ENCODE assay signal across 8 mouse cellular contexts in the genomic region with DNA sequence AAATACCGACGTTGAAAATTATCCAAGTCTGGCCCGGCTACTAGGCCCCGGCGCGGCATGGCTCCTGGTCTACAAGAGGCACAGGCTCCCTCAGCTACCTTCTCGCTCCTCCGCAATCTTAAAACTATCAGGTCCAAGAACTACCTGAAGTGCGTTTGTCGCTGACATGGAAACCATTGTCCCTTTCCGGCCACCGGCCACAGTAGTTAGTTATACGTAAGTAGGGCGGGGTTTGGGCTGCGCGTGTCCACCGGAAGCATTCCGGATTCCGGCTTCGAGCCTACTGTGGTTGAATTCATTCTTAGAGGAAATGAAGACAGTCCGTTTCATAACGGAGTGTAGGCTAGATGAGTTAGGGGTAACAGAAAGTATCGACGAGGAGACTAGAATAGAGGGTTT. TPM values are rescaled to one million over a fixed set of nuclear protein-coding genes. Genes with fewer than 3 reads are reported as not detected.
A peak's percentile ranks its signal among the peaks of the same experiment; 100 is the strongest.
DNase-seq lines count a peak whose midpoint lies in the region; ATAC-seq and TF ChIP-seq lines count a peak whose summit lies in the region.
"Not testable (repeated sequence)": the region's sequence is repeated elsewhere in the genome, so short reads cannot be mapped to it uniquely, and the experiment has no call there.

A gene (plus strand): TSS at position 253 of the 399 bp plus-strand sequence.
A gene (minus strand): TSS at position 397 of the 399 bp plus-strand sequence.

- peak; percentile 81 for ATAC-seq in erythroid progenitor cell, adult 5-6 weeks (replicated peaks; ENCODE audit: low FRiP score, poor library complexity, severe bottlenecking)
- peak; percentile 79 for ATAC-seq in heart, embryonic 12.5 days (ENCODE audit: insufficient number of reproducible peaks, low FRiP score)
- peak; percentile 73 for ATAC-seq in kidney, postnatal 0 days (replicated peaks; ENCODE audit: low FRiP score, low read depth)
- peak; percentile 76 for ATAC-seq in liver, embryonic 11.5 days (replicated peaks; ENCODE audit: low FRiP score)

- peaks cover 41% of the 10 kb centered on the region for H3K4me1 ChIP-seq in heart, embryonic 12.5 days (replicated peaks)
- H3K4me1 ChIP-seq in kidney, postnatal 0 days (replicated peaks; ENCODE audit: insufficient read depth, low read length), result peaks cover 13% of the 10 kb centered on the region; the same call in 1 of the 2 replicates
- peaks cover 41% of the 10 kb centered on the region for H3K4me1 ChIP-seq in liver, embryonic 11.5 days (replicated peaks; ENCODE audit: control insufficient read depth, insufficient read depth, low read length)

- H3K9me3 ChIP-seq in heart, embryonic 12.5 days (replicated peaks); kidney, postnatal 0 days (replicated peaks; ENCODE audit: low read length); liver, embryonic 11.5 days (ENCODE audit: control insufficient read depth, low read length): not testable (repeated sequence)

- H3K36me3 ChIP-seq in heart, embryonic 12.5 days, result peaks cover 10% of the 10 kb centered on the region
- not testable (repeated sequence) for H3K36me3 ChIP-seq in kidney, postnatal 0 days (ENCODE audit: insufficient read depth, low read length); liver, embryonic 11.5 days (ENCODE audit: control insufficient read depth, insufficient read depth, low read length)
- H3K36me3 ChIP-seq in myocyte (ENCODE audit: control insufficient read depth, insufficient read depth), result peaks cover 11% of the 10 kb centered on the region

- TF ChIP-seq POLR2A in myocyte (IDR thresholded peaks at IDR 0.05; ENCODE audit: insufficient read length, low read depth), result not testable (repeated sequence)

- peak within 1 kb of the TSS; percentile 85 for H3ac ChIP-seq in myocyte (ENCODE audit: control insufficient read depth, insufficient read length)

- TF ChIP-seq CTCF in kidney, postnatal 0 days (IDR thresholded peaks at IDR 0.05; ENCODE audit: low read depth), result not testable (repeated sequence)

- DNase-seq in 416B (ENCODE audit: low read depth), result peak; percentile 97
- DNase-seq in brain, adult 2 months (ENCODE audit: low read depth, low spot score), result peak; percentile 98
- peak; percentile 96 for DNase-seq in kidney, postnatal 0 days (ENCODE audit: low spot score)
- DNase-seq in liver, embryonic 11.5 days (ENCODE audit: low spot score), result peak; percentile 86
- peak; percentile 87 to 92 for DNase-seq in spleen, postnatal 4 days (ENCODE audit: low spot score in 2 of 2)

- H3K9ac ChIP-seq in heart, embryonic 12.5 days, result peak within 1 kb of the TSS; percentile 88
- H3K9ac ChIP-seq in kidney, postnatal 0 days (ENCODE audit: low read depth, low read length), result peak within 1 kb of the TSS; percentile 86
- peak within 1 kb of the TSS; percentile 83 for H3K9ac ChIP-seq in liver, embryonic 11.5 days (ENCODE audit: low read depth, low read length)

- H3K27me3 ChIP-seq in heart, embryonic 12.5 days (replicated peaks); kidney, postnatal 0 days (ENCODE audit: insufficient read depth, low read length); liver, embryonic 11.5 days (replicated peaks; ENCODE audit: control insufficient read depth, insufficient read depth, low read length); myocyte (ENCODE audit: control insufficient read depth, insufficient read depth, insufficient read length): not testable (repeated sequence)

- H3K79me2 ChIP-seq in myocyte (ENCODE audit: control insufficient read depth, insufficient read depth), result peaks cover 15% of the 10 kb centered on the region

- peak within 1 kb of the TSS; percentile 87 for H3K4me2 ChIP-seq in heart, embryonic 12.5 days
- peak within 1 kb of the TSS; percentile 73 for H3K4me2 ChIP-seq in kidney, postnatal 0 days (ENCODE audit: low read length)
- peak within 1 kb of the TSS; percentile 96 for H3K4me2 ChIP-seq in liver, embryonic 11.5 days
- peak within 1 kb of the TSS; percentile 95 for H3K4me2 ChIP-seq in myocyte (ENCODE audit: low read depth)

- peak within 1 kb of the TSS; percentile 60 for H3K4me3 ChIP-seq in heart, embryonic 12.5 days
- H3K4me3 ChIP-seq in kidney, postnatal 0 days (replicated peaks; ENCODE audit: low read depth, low read length), result peak within 1 kb of the TSS; percentile 67
- H3K4me3 ChIP-seq in liver, embryonic 11.5 days (ENCODE audit: low read depth, low read length), result peak within 1 kb of the TSS; percentile 77
- peak within 1 kb of the TSS; percentile 81 for H3K4me3 ChIP-seq in myocyte

- WGBS in heart, embryonic 12.5 days, result under 1% methylated on average over 24 of the region's 24 CpGs
- WGBS in kidney, postnatal 0 days, result under 1% methylated on average over 20 of the region's 24 CpGs
- under 1% methylated on average over 24 of the region's 24 CpGs for WGBS in liver, embryonic 11.5 days

- peak within 1 kb of the TSS; percentile 93 for H3K27ac ChIP-seq in heart, embryonic 12.5 days (ENCODE audit: poor library complexity, severe bottlenecking)
- H3K27ac ChIP-seq in kidney, postnatal 0 days, result peak within 1 kb of the TSS; percentile 97
- H3K27ac ChIP-seq in liver, embryonic 11.5 days (ENCODE audit: low read depth, low read length), result peak within 1 kb of the TSS; percentile 93

TF ChIP-seq in myocyte, 11 proteins besides CTCF, POLR2A, EP300 and RAD21:
- peak; percentile 13 for TF ChIP-seq USF1 (IDR thresholded peaks at IDR 0.05; ENCODE audit: low read depth)

RNA-seq across cellular contexts. Expression of the first gene that starts in this region (rescaled TPM):
- total RNA-seq in erythroid progenitor cell, adult 5-6 weeks (2015; ENCODE audit: low replicate concordance), result 26.8 and 31.7 TPM in 2 replicates
- 21.6 and 21.9 TPM in 2 replicates for total RNA-seq in erythroid progenitor cell, adult 5-6 weeks (2017; ENCODE audit: low replicate concordance)
- 147 and 150 TPM in 2 replicates for polyA plus RNA-seq in heart, embryonic 12.5 days (2016; fragmentation: Nextera tagmentation; extraction: Ambion mirVana)
- 183 and 198 TPM in 2 replicates for polyA plus RNA-seq in kidney, postnatal 0 days (2015; fragmentation: Nextera tagmentation; extraction: Ambion mirVana)
- polyA plus RNA-seq in liver, embryonic 11.5 days (2014; fragmentation: Nextera tagmentation; extraction: Ambion mirVana), result 151 and 178 TPM in 2 replicates
- 126 TPM for polyA plus RNA-seq in myocyte (2012; fragmentation: generic; extraction: Trizol)

RNA-seq across cellular contexts. Expression of the second gene that starts in this region (rescaled TPM):
- 8.3 and 11.7 TPM in 2 replicates for total RNA-seq in erythroid progenitor cell, adult 5-6 weeks (2015; ENCODE audit: low replicate concordance)
- total RNA-seq in erythroid progenitor cell, adult 5-6 weeks (2017; ENCODE audit: low replicate concordance), result 25.7 and 32.5 TPM in 2 replicates
- polyA plus RNA-seq in heart, embryonic 12.5 days (2016; fragmentation: Nextera tagmentation; extraction: Ambion mirVana), result 24.8 and 27.1 TPM in 2 replicates
- polyA plus RNA-seq in kidney, postnatal 0 days (2015; fragmentation: Nextera tagmentation; extraction: Ambion mirVana), result 16.6 and 19.8 TPM in 2 replicates
- 19.7 and 19.9 TPM in 2 replicates for polyA plus RNA-seq in liver, embryonic 11.5 days (2014; fragmentation: Nextera tagmentation; extraction: Ambion mirVana)
- 23.0 TPM for polyA plus RNA-seq in myocyte (2012; fragmentation: generic; extraction: Trizol)

Comparison
In these comparisons a context has a peak if more than half of its experiments do, and no peak if none do; other contexts are left out.
1. Peak in every context shown above with its lines: DNase-seq, ATAC-seq, H3K4me3 ChIP-seq and H3K27ac ChIP-seq.